Mouse (Mus musculus) midbrain, postnatal 0 days (tissue): ENCODE measurements at regions not wholly inside any gene's neighbourhood (a gene's known extent, or its start where the extent isn't known, plus 50 kb on each side); places are given as distances from the start of the nearest gene placed in this dataset.

ENCODE experiments used
- ATAC-seq: fragments of 200-750 bp; cut with Nextera tagmentation; 2 replicates; pipeline ENCODE4 v1.8.0; 2017; ENCODE audit warnings: moderate number of reproducible peaks, mild to moderate bottlenecking, moderate TSS enrichment, moderate library complexity; ENCODE audit not compliant: low FRiP score
- DNase-seq: peaks from one replicate; pipeline ENCODE4 v3.0.0-alpha.2; 2015; ENCODE audit warnings: low spot score
- H3K27ac ChIP-seq: fragments of 300-500 bp; sonication (generic); 2 replicates; pipeline ENCODE4 v1.5.1; 2014; ENCODE audit warnings: low read depth, mild to moderate bottlenecking, low read length, mixed read lengths
- H3K27me3 ChIP-seq: fragments of 300-500 bp; sonication (generic); 2 replicates; pipeline ENCODE4 v1.6.1; 2014; ENCODE audit warnings: low read length, control low read depth, mixed read lengths; ENCODE audit not compliant: insufficient read depth
- H3K36me3 ChIP-seq: fragments of 300-500 bp; sonication (generic); 2 replicates; pipeline ENCODE4 v1.6.1; 2014; ENCODE audit warnings: low read length, control low read depth, mixed read lengths; ENCODE audit not compliant: insufficient read depth
- H3K4me1 ChIP-seq: fragments of 300-500 bp; sonication (generic); 2 replicates; pipeline ENCODE4 v1.6.1; 2014; ENCODE audit warnings: mild to moderate bottlenecking, control low read depth, antibody characterized with exemption, low read length, mixed read lengths; ENCODE audit not compliant: insufficient read depth
- H3K4me2 ChIP-seq: fragments of 300-500 bp; sonication (generic); 2 replicates; pipeline ENCODE4 v1.6.1; 2014; ENCODE audit warnings: low read depth, mild to moderate bottlenecking, low read length, mixed read lengths; ENCODE audit not compliant: poor library complexity, severe bottlenecking
- H3K4me3 ChIP-seq: fragments of 300-500 bp; sonication (generic); 2 replicates; pipeline ENCODE4 v1.5.1; 2014; ENCODE audit warnings: low read depth, mild to moderate bottlenecking, low read length, moderate library complexity
- H3K9ac ChIP-seq: fragments of 300-500 bp; sonication (generic); replicated peaks from 2 replicates; pipeline ENCODE4 v1.6.1; 2014; ENCODE audit warnings: mild to moderate bottlenecking, low read length, moderate library complexity, mixed read lengths; ENCODE audit not compliant: poor library complexity, severe bottlenecking
- H3K9me3 ChIP-seq: fragments of 300-500 bp; sonication (generic); 2 replicates; pipeline ENCODE4 v1.6.1; 2016; ENCODE audit warnings: low read length, control low read depth
- CTCF ChIP-seq: IDR thresholded peaks from 2 replicates; pipeline ENCODE4 v1.5.1; 2016; ENCODE audit warnings: antibody characterized with exemption, mild to moderate bottlenecking
- WGBS: fragments of 180-500 bp; shearing (Covaris S2); extraction: QIAGEN DNeasy Blood & Tissue Kit; methylation state at CpG from one replicate; pipeline ENCODE4 v1.1.7; 2014; 5-methylcytosine and 5-hydroxymethylcytosine counted together

GRCm38 (mm10) chr3:38381623-38382022, 103.0 kb downstream of the Ankrd50 start:
- Histone ChIP-seq H3K4me3 (no peak overlapping the region), H3K27ac (no peak overlapping the region), H3K36me3 (no peaks in the 10 kb centered on the region), H3K9ac (no peak overlapping the region), H3K4me2 (no peak overlapping the region), H3K4me1 (no peaks in the 10 kb centered on the region), H3K27me3 (no peaks in the 10 kb centered on the region), H3K9me3 (0 out of 2 replicates have a peak, but pooled peaks cover 5% of the 10 kb centered on the region)
- TF ChIP-seq CTCF, result no peak
- 68% methylated on average over 5 of the region's 5 CpGs for WGBS
- DNase-seq (no peak), ATAC-seq (no peak)

GRCm38 (mm10) chr3:38373690-38374089, 111.0 kb downstream of the Ankrd50 start:
- Histone ChIP-seq H3K4me2 (no peak overlapping the region), H3K27ac (no peak overlapping the region), H3K27me3 (peaks cover under 1% of the 10 kb centered on the region; the same call in 1 of the 2 replicates), H3K9me3 (no peaks in the 10 kb centered on the region), H3K36me3 (no peaks in the 10 kb centered on the region), H3K9ac (no peak overlapping the region), H3K4me3 (no peak overlapping the region), H3K4me1 (no peaks in the 10 kb centered on the region)
- DNase-seq, result no peak
- ATAC-seq, result no peak
- no peak for TF ChIP-seq CTCF
- WGBS, result 77% methylated on average over 4 of the region's 4 CpGs

GRCm38 (mm10) chr3:38371702-38372101, 112.9 kb downstream of the Ankrd50 start:
- no peak overlapping the region for H3K4me2 ChIP-seq
- H3K9ac ChIP-seq, result no peak overlapping the region
- TF ChIP-seq CTCF, result no peak
- 53% methylated on average over 2 of the region's 2 CpGs for WGBS
- H3K4me1 ChIP-seq, result no peaks in the 10 kb centered on the region
- DNase-seq (no peak), ATAC-seq (no peak)
- H3K9me3 ChIP-seq, result no peaks in the 10 kb centered on the region
- no peaks in the 10 kb centered on the region for H3K36me3 ChIP-seq
- H3K27ac ChIP-seq, result no peak overlapping the region
- H3K27me3 ChIP-seq, result peaks cover 3% of the 10 kb centered on the region; the same call in 1 of the 2 replicates
- H3K4me3 ChIP-seq, result no peak overlapping the region

- 95% methylated on average over 4 of the region's 4 CpGs for WGBS
- no peaks in the 10 kb centered on the region for H3K9me3 ChIP-seq
- H3K4me2 ChIP-seq, result no peak overlapping the region
- H3K4me3 ChIP-seq, result no peak overlapping the region
- no peak overlapping the region for H3K27ac ChIP-seq
- no peak for TF ChIP-seq CTCF
- ATAC-seq, result no peak
- H3K9ac ChIP-seq, result no peak overlapping the region
- peaks cover 3% of the 10 kb centered on the region; the same call in 1 of the 2 replicates for H3K27me3 ChIP-seq
- no peaks in the 10 kb centered on the region for H3K36me3 ChIP-seq
- H3K4me1 ChIP-seq, result no peaks in the 10 kb centered on the region
- no peak for DNase-seq
Observed at GRCm38 (mm10) chr3:38363888-38364287, 120.8 kb downstream of the Ankrd50 start.

GRCm38 (mm10) chr3:38361411-38361810, 123.2 kb downstream of the Ankrd50 start:
- 86% methylated on average over 4 of the region's 4 CpGs for WGBS

GRCm38 (mm10) chr3:38360974-38361373, 123.7 kb downstream of the Ankrd50 start:
- WGBS, result 55% methylated on average over 5 of the region's 5 CpGs
- no peak overlapping the region for H3K4me2 ChIP-seq

More at GRCm38 (mm10) chr3:38361411-38361810, 123.2 kb downstream of the Ankrd50 start:
- H3K27me3 ChIP-seq, result no peaks in the 10 kb centered on the region
- H3K36me3 ChIP-seq, result no peaks in the 10 kb centered on the region
- no peak for DNase-seq
- no peak overlapping the region for H3K9ac ChIP-seq
- TF ChIP-seq CTCF, result no peak
- H3K9me3 ChIP-seq, result no peaks in the 10 kb centered on the region
- H3K4me2 ChIP-seq, result no peak overlapping the region
- no peaks in the 10 kb centered on the region for H3K4me1 ChIP-seq
- no peak overlapping the region for H3K4me3 ChIP-seq
- H3K27ac ChIP-seq, result no peak overlapping the region
- no peak for ATAC-seq

More at GRCm38 (mm10) chr3:38360974-38361373, 123.7 kb downstream of the Ankrd50 start:
- Histone ChIP-seq H3K4me1 (no peaks in the 10 kb centered on the region), H3K9ac (no peak overlapping the region), H3K27me3 (no peaks in the 10 kb centered on the region), H3K9me3 (no peaks in the 10 kb centered on the region), H3K4me3 (no peak overlapping the region), H3K27ac (no peak overlapping the region), H3K36me3 (no peaks in the 10 kb centered on the region)
- DNase-seq (no peak), ATAC-seq (no peak)
- no peak for TF ChIP-seq CTCF
